Mouse (Mus musculus) limb, embryonic 15.5 days (tissue): ENCODE results near the gene Gngt2. TPM values are rescaled to one million over a fixed set of nuclear protein-coding genes. Genes with fewer than 3 reads are reported as not detected.

Experiments used
- ATAC-seq: fragments of 200-750 bp; cut with Nextera tagmentation; 2 replicates; pipeline ENCODE4 v1.8.0; 2017; ENCODE audit warnings: low read depth, moderate TSS enrichment; ENCODE audit not compliant: insufficient number of reproducible peaks, low FRiP score, low TSS enrichment
- H3K27ac ChIP-seq: fragments of 300-500 bp; sonication (generic); 2 replicates; pipeline ENCODE4 v1.5.1; 2015; ENCODE audit warnings: moderate library complexity, mild to moderate bottlenecking, inconsistent platforms
- H3K27me3 ChIP-seq: fragments of 300-500 bp; sonication (generic); 2 replicates; pipeline ENCODE4 v1.6.1; 2015; ENCODE audit warnings: inconsistent platforms
- H3K36me3 ChIP-seq: fragments of 300-500 bp; sonication (generic); 2 replicates; pipeline ENCODE4 v1.6.1; 2015; ENCODE audit warnings: inconsistent platforms
- H3K4me1 ChIP-seq: fragments of 300-500 bp; sonication (generic); 2 replicates; pipeline ENCODE4 v1.6.1; 2015; ENCODE audit warnings: inconsistent platforms
- H3K4me2 ChIP-seq: fragments of 300-500 bp; sonication (generic); 2 replicates; pipeline ENCODE4 v1.6.1; 2015; ENCODE audit warnings: mild to moderate bottlenecking, inconsistent platforms
- H3K4me3 ChIP-seq: fragments of 300-500 bp; sonication (generic); 2 replicates; pipeline ENCODE4 v1.5.1; 2015; ENCODE audit warnings: mild to moderate bottlenecking, inconsistent platforms
- H3K9ac ChIP-seq: fragments of 300-500 bp; sonication (generic); 2 replicates; pipeline ENCODE4 v1.6.1; 2015; ENCODE audit warnings: inconsistent platforms
- H3K9me3 ChIP-seq: fragments of 300-500 bp; sonication (generic); 2 replicates; pipeline ENCODE4 v1.6.1; 2016; ENCODE audit warnings: inconsistent platforms
- WGBS: fragments of 180-500 bp; shearing (Covaris S2); methylation state at CpG from one replicate; pipeline ENCODE4 v1.1.7; 2015; 5-methylcytosine and 5-hydroxymethylcytosine counted together
- polyA plus RNA-seq: library from polyadenylated mRNA; unstranded; fragments of >200 nt; fragmentation: Nextera tagmentation; extraction: Ambion mirVana; gene quantifications from 2 replicates; pipeline ENCODE4 v1.2.1, GENCODE M21; 2015

The Gngt2 gene
- polyA plus RNA-seq, 1 experiment from 2014 or later, result 18.7 TPM

- peaks cover 80% of the 10 kb centered on the region for H3K27me3 ChIP-seq
- H3K4me2 ChIP-seq, result no peak overlapping the region
- no peak; the same call in 1 of the 2 replicates for ATAC-seq
- 0 out of 2 replicates have a peak overlapping the region, but pooled peaks have one; percentile 13 for H3K27ac ChIP-seq
- no peak overlapping the region; the same call in 1 of the 2 replicates for H3K4me3 ChIP-seq
- no peak overlapping the region for H3K9ac ChIP-seq
- no peaks in the 10 kb centered on the region for H3K9me3 ChIP-seq
- peaks cover 70% of the 10 kb centered on the region for H3K4me1 ChIP-seq
- WGBS, result 4% methylated on average over 22 of the region's 22 CpGs
- no peaks in the 10 kb centered on the region for H3K36me3 ChIP-seq
Measured at GRCm38 (mm10) chr11:95834143-95834667, 2.8 kb upstream of the Gngt2 start.

GRCm38 (mm10) chr11:95834742-95835710 lies 2.0 kb upstream of the Gngt2 start:
- no peak for ATAC-seq
- Histone ChIP-seq H3K4me3 (no peak overlapping the region), H3K27me3 (peaks cover 72% of the 10 kb centered on the region), H3K36me3 (no peaks in the 10 kb centered on the region), H3K4me2 (no peak overlapping the region), H3K27ac (0 out of 2 replicates have a peak overlapping the region, but pooled peaks have one; percentile 13), H3K9me3 (no peaks in the 10 kb centered on the region), H3K4me1 (peaks cover 67% of the 10 kb centered on the region), H3K9ac (no peak overlapping the region)
- WGBS, result 26% methylated on average over 15 of the region's 15 CpGs

GRCm38 (mm10) chr11:95835832-95836231 lies 1.2 kb upstream of the Gngt2 start:
- 27% methylated on average over 6 of the region's 6 CpGs for WGBS

GRCm38 (mm10) chr11:95836433-95836832 lies 583 bp upstream of the Gngt2 start:
- Histone ChIP-seq H3K4me3 (no peak overlapping the region), H3K9ac (no peak overlapping the region), H3K4me1 (peaks cover 53% of the 10 kb centered on the region), H3K27ac (peak overlapping the region; percentile 34; the same call in 1 of the 2 replicates), H3K36me3 (no peaks in the 10 kb centered on the region), H3K4me2 (no peak overlapping the region), H3K9me3 (no peaks in the 10 kb centered on the region), H3K27me3 (peaks cover 61% of the 10 kb centered on the region)
- ATAC-seq, result no peak
- WGBS, result 26% methylated on average over 6 of the region's 6 CpGs

More at GRCm38 (mm10) chr11:95835832-95836231, 1.2 kb upstream of the Gngt2 start:
- ATAC-seq, result no peak
- H3K9me3 ChIP-seq, result no peaks in the 10 kb centered on the region
- H3K4me3 ChIP-seq, result no peak overlapping the region
- H3K4me1 ChIP-seq, result peaks cover 59% of the 10 kb centered on the region
- no peak overlapping the region for H3K27ac ChIP-seq
- H3K27me3 ChIP-seq, result peaks cover 64% of the 10 kb centered on the region
- H3K4me2 ChIP-seq, result no peak overlapping the region
- H3K36me3 ChIP-seq, result no peaks in the 10 kb centered on the region
- no peak overlapping the region for H3K9ac ChIP-seq

GRCm38 (mm10) chr11:95838598-95838997 lies 1.6 kb downstream of the Gngt2 start:
- no peak for ATAC-seq
- H3K27me3 ChIP-seq, result peaks cover 50% of the 10 kb centered on the region
- no peaks in the 10 kb centered on the region for H3K36me3 ChIP-seq
- no peak overlapping the region for H3K4me2 ChIP-seq
- WGBS, result 75% methylated on average over 4 of the region's 4 CpGs
- H3K9me3 ChIP-seq, result no peaks in the 10 kb centered on the region
- peaks cover 53% of the 10 kb centered on the region for H3K4me1 ChIP-seq
- no peak overlapping the region for H3K27ac ChIP-seq
- H3K4me3 ChIP-seq, result no peak overlapping the region
- H3K9ac ChIP-seq, result no peak overlapping the region

- no peaks in the 10 kb centered on the region for H3K36me3 ChIP-seq
- no peak overlapping the region for H3K9ac ChIP-seq
- no peaks in the 10 kb centered on the region for H3K9me3 ChIP-seq
- H3K4me3 ChIP-seq, result no peak overlapping the region
- peaks cover 47% of the 10 kb centered on the region for H3K4me1 ChIP-seq
- no peak overlapping the region for H3K27ac ChIP-seq
- no peak overlapping the region for H3K4me2 ChIP-seq
- no peak for ATAC-seq
- peaks cover 43% of the 10 kb centered on the region for H3K27me3 ChIP-seq
- WGBS, result 69% methylated on average over 8 of the region's 8 CpGs
Measured at GRCm38 (mm10) chr11:95838999-95839868, 2.2 kb downstream of the Gngt2 start.

GRCm38 (mm10) chr11:95840694-95841497 lies 3.9 kb downstream of the Gngt2 start:
- H3K4me2 ChIP-seq, result no peak overlapping the region
- no peak overlapping the region for H3K9ac ChIP-seq
- WGBS, result 74% methylated on average over 5 of the region's 5 CpGs
- H3K4me3 ChIP-seq, result peak overlapping the region; percentile 22
- H3K36me3 ChIP-seq, result no peaks in the 10 kb centered on the region
- H3K4me1 ChIP-seq, result peaks cover 33% of the 10 kb centered on the region
- H3K9me3 ChIP-seq, result no peaks in the 10 kb centered on the region
- ATAC-seq, result no peak
- H3K27me3 ChIP-seq, result peaks cover 27% of the 10 kb centered on the region
- no peak overlapping the region for H3K27ac ChIP-seq

GRCm38 (mm10) chr11:95841498-95841830 lies 4.4 kb downstream of the Gngt2 start:
- Histone ChIP-seq H3K4me1 (peaks cover 27% of the 10 kb centered on the region), H3K9me3 (no peaks in the 10 kb centered on the region), H3K27ac (0 out of 2 replicates have a peak overlapping the region, but pooled peaks have one; percentile 18), H3K4me2 (peak overlapping the region; percentile 24; the same call in 1 of the 2 replicates), H3K27me3 (peaks cover 21% of the 10 kb centered on the region), H3K9ac (peak overlapping the region; percentile 4; the same call in 1 of the 2 replicates), H3K36me3 (no peaks in the 10 kb centered on the region), H3K4me3 (peak overlapping the region; percentile 22)
- ATAC-seq, result no peak
- 58% methylated on average over 10 of the region's 10 CpGs for WGBS

- peak within 1 kb of the TSS; percentile 22 for H3K4me3 ChIP-seq
- H3K27me3 ChIP-seq, result peaks cover 16% of the 10 kb centered on the region
- ATAC-seq, result 0 out of 2 replicates have a peak, but pooled peaks have one; percentile 35
- peak within 1 kb of the TSS; percentile 4; the same call in 1 of the 2 replicates for H3K9ac ChIP-seq
- peak within 1 kb of the TSS; percentile 18; the same call in 1 of the 2 replicates for H3K27ac ChIP-seq
- peaks cover 20% of the 10 kb centered on the region for H3K4me1 ChIP-seq
- WGBS, result 12% methylated on average over 11 of the region's 11 CpGs
- H3K36me3 ChIP-seq, result no peaks in the 10 kb centered on the region
- H3K4me2 ChIP-seq, result peak within 1 kb of the TSS; percentile 24; the same call in 1 of the 2 replicates
- no peaks in the 10 kb centered on the region for H3K9me3 ChIP-seq
Measured at GRCm38 (mm10) chr11:95842074-95842681, 5.2 kb downstream of the Gngt2 start, which contains the start of gene Abi3. Gene Abi3 (minus strand): TSS chr11:95842476.

GRCm38 (mm10) chr11:95842953-95843352 lies 5.9 kb downstream of the Gngt2 start:
- Histone ChIP-seq H3K27ac (no peak overlapping the region), H3K4me1 (peaks cover 12% of the 10 kb centered on the region), H3K27me3 (peaks cover 14% of the 10 kb centered on the region), H3K9ac (no peak overlapping the region), H3K36me3 (no peaks in the 10 kb centered on the region), H3K4me2 (no peak overlapping the region), H3K4me3 (no peak overlapping the region), H3K9me3 (no peaks in the 10 kb centered on the region)
- ATAC-seq, result no peak
- WGBS, result 66% methylated on average over 5 of the region's 5 CpGs
